Comparison of ENCODE assay signal across 27 mouse cellular contexts in the genomic region with DNA sequence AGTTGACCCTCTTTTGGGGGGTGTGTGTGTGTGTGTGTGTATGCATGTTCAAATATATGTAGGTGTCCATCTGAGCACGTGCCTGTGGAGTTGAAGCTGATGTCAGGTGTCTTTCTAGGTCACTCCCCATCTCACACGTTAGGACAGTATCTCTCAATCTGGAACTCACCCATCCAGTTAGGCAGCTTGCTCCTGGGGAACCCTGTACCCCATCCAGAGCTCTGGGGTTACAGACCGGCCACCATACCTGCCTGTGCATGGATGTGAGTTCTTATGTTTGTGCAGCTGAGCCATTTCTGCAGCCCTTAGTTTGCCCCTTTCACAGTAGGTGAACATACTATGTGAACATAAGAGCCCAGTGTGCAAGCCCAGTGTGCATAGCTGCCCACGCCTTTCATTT. TPM values are rescaled to one million over a fixed set of nuclear protein-coding genes. Genes with fewer than 3 reads are reported as not detected.
"Had no signal": no experiment of that assay in that cellular context is flagged by ENCODE, and none has a peak within 500 bp of the region (broad histone marks: within the 10 kb centered on the region; RNA-seq: fewer than 3 reads in every experiment).

No protein-coding gene starts in this region.

- H3K9me3 ChIP-seq: limb, embryonic 10.5 days; limb, embryonic 13.5 days; midbrain, embryonic 12.5 days; midbrain, embryonic 15.5 days; neural tube, embryonic 12.5 days; neural tube, embryonic 15.5 days had no signal

- H3K27ac ChIP-seq: kidney, postnatal 0 days; layer of hippocampus, adult 2 months; limb, embryonic 10.5 days; limb, embryonic 13.5 days; liver, embryonic 14.5 days; macrophage; midbrain, embryonic 12.5 days; midbrain, embryonic 15.5 days; neural tube, embryonic 12.5 days; neural tube, embryonic 15.5 days had no signal

- H3K4me1 ChIP-seq: limb, embryonic 10.5 days; midbrain, embryonic 12.5 days; midbrain, embryonic 15.5 days; neural tube, embryonic 12.5 days; neural tube, embryonic 15.5 days had no signal

- H3K4me2 ChIP-seq: limb, embryonic 13.5 days; lung, embryonic 14.5 days; midbrain, embryonic 12.5 days; midbrain, embryonic 15.5 days; neural tube, embryonic 12.5 days; neural tube, embryonic 15.5 days had no signal

- DNase-seq: kidney, adult 2 months; kidney, postnatal 25 days; layer of hippocampus, adult 9-11 months; liver; liver, postnatal 0 days; lung, embryonic 14.5 days; right cerebral cortex, adult 18-20 months; thymus, adult 2 months; thymus, postnatal 14 days; thymus, postnatal 4 days had no signal

- H3K36me3 ChIP-seq: limb, embryonic 10.5 days; limb, embryonic 13.5 days; midbrain, embryonic 12.5 days; midbrain, embryonic 15.5 days; neural tube, embryonic 12.5 days; neural tube, embryonic 15.5 days had no signal

- ATAC-seq: lung, postnatal 0 days; midbrain, embryonic 15.5 days had no signal

- H3K9ac ChIP-seq: limb, embryonic 13.5 days; liver, embryonic 14.5 days; liver, postnatal 0 days; lung, embryonic 14.5 days; midbrain, embryonic 12.5 days; midbrain, embryonic 15.5 days; neural tube, embryonic 12.5 days; neural tube, embryonic 15.5 days had no signal

- H3K27me3 ChIP-seq: limb, embryonic 13.5 days; midbrain, embryonic 12.5 days; midbrain, embryonic 15.5 days; neural tube, embryonic 12.5 days; neural tube, embryonic 15.5 days had no signal

- H3K4me3 ChIP-seq: layer of hippocampus, adult 2 months; limb, embryonic 10.5 days; limb, embryonic 13.5 days; midbrain, embryonic 12.5 days; midbrain, embryonic 15.5 days; neural tube, embryonic 12.5 days; neural tube, embryonic 15.5 days had no signal

RNA-seq across cellular contexts. Expression of a gene that starts 23.7 kb away (rescaled TPM):
- total RNA-seq: layer of hippocampus, adult 2 months; megakaryocyte, adult 5-6 weeks had no signal
- polyA plus RNA-seq: intestine, embryonic 14.5 days; kidney, adult 2 months; kidney, embryonic 14.5 days; kidney, postnatal 0 days; large intestine, adult 2 months; limb, embryonic 10.5 days; limb, embryonic 13.5 days; liver, embryonic 14.5 days; liver, postnatal 0 days; lung, embryonic 14.5 days; lung, postnatal 0 days; macrophage; midbrain, embryonic 12.5 days; midbrain, embryonic 15.5 days; neural tube, embryonic 12.5 days; neural tube, embryonic 15.5 days; small intestine, adult 2 months; spleen, adult 2 months; thymus, adult 2 months had no signal
